Mouse (Mus musculus) olfactory bulb, adult 2 months (tissue): ENCODE results near the gene Pbxip1. TPM values are rescaled to one million over a fixed set of nuclear protein-coding genes. Genes with fewer than 3 reads are reported as not detected.
A peak's percentile ranks its signal among the peaks of the same experiment; 100 is the strongest.

Source experiments
- H3K27ac ChIP-seq: fragments of 200-500 bp; 2 replicates; pipeline ENCODE4 v1.5.1; 2012; ENCODE audit warnings: low read depth, low read length; ENCODE audit not compliant: insufficient read depth
- H3K4me1 ChIP-seq: fragments of 200-500 bp; 2 replicates; pipeline ENCODE4 v1.6.1; 2012; ENCODE audit warnings: low read length; ENCODE audit not compliant: control insufficient read depth, insufficient read depth
- H3K4me3 ChIP-seq: fragments of 200-500 bp; 2 replicates; pipeline ENCODE4 v1.5.1; 2012; ENCODE audit warnings: mild to moderate bottlenecking, low read depth, low read length, moderate library complexity; ENCODE audit not compliant: insufficient read depth
- CTCF ChIP-seq: fragments of 200-500 bp; IDR thresholded peaks from 2 replicates; pipeline ENCODE4 v1.5.1; 2012; ENCODE audit warnings: low read depth, mild to moderate bottlenecking, low read length, moderate library complexity; ENCODE audit not compliant: insufficient read depth
- POLR2A ChIP-seq: fragments of 200-500 bp; IDR thresholded peaks from 2 replicates; pipeline ENCODE4 v1.6.1; 2012; ENCODE audit warnings: mild to moderate bottlenecking, low read depth, low read length, moderate library complexity; ENCODE audit not compliant: insufficient read depth
- whole genome bisulfite sequencing: fragments of 180-500 bp; shearing (Covaris S2); methylation state at CpG from one replicate; pipeline ENCODE4 v1.1.7; 2018; 5-methylcytosine and 5-hydroxymethylcytosine counted together
- polyA plus RNA-seq: library from polyadenylated mRNA; stranded (reverse); fragments of >200 nt; gene quantifications from 2 replicates; pipeline ENCODE4 v1.2.4, GENCODE M21; 2012; ENCODE audit warnings: low replicate concordance; ENCODE audit not compliant: missing spikeins, insufficient read depth, insufficient read length

The Pbxip1 gene
- polyA plus RNA-seq, 1 experiment = not detected

DNA sequence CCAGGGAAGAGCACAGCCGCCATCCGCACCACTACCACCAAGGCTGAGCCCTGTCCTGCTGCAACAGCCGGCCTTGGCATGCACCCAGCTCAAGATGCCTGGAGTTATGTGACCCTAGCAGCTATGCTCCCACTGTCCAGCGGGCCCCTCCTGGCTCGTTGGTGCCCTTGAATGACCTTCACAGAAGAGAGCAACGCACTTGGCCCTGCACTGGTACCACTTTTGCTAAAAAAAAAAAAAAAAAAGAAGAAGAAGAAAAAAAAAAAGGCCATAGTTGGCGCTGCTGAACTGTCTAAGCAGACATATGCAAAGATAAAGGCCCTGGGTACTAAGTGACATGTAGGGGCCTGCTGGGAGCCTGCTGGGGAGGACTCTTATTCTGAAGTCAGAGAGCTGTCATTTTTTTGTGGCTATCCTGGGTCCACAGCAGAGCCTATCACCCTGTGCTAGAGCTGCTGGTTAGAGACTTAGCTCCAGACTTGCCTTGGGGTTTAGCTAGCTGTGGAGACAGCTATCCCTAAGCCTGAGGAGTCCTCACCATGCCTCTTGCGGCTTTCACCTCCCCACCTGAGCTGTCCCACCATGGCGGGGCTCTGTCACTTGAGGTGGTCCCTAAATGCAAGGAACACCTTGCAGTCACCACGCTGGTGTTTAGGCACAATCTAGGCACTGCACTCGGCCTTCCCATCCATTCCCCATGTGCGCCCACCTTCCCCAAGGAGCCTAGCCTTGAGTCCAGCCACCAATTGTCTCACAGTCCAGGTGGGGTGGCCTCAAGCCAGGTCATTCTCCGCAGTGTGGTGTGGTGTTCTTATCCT lies 12.4 kb downstream of the Pbxip1 start:
- TF ChIP-seq CTCF (no peak), POLR2A (no peak)
- H3K4me1 ChIP-seq = peaks cover 8% of the 10 kb centered on the region
- WGBS = 67% methylated on average over 13 of the region's 13 CpGs
- no peak overlapping the region for H3K27ac ChIP-seq
- no peak overlapping the region for H3K4me3 ChIP-seq

- Histone ChIP-seq H3K4me1 (peaks cover 8% of the 10 kb centered on the region), H3K4me3 (no peak overlapping the region), H3K27ac (no peak overlapping the region)
- TF ChIP-seq CTCF (peak; percentile 67; the same call in 1 of the 2 replicates), POLR2A (no peak)
- 27% methylated on average over 7 of the region's 7 CpGs for WGBS
These were observed 13.0 kb downstream of the Pbxip1 start for GRCm38 (mm10) chr3:89449541-89449940.

DNA sequence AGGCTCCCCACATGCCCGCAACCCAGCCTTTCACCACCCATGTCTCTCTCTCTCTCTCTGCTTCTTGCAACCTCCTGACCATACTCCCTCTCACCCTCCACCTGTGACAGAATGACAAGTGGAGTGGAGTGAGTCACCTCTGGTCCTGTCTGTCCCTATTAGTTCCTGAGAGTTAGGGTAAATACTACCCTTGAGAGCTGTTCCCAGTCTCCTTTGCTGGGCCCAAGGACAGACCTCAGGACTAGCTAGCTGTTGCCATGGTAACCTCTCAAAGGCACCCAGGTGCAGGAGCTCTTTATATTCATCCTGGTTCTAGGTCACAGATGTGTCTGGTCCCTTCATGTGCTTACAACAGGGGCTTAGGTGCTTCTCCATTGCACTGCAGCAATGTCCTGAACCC lies 15.4 kb downstream of the Pbxip1 start:
- no peak overlapping the region for H3K4me3 ChIP-seq
- H3K4me1 ChIP-seq = peaks cover 8% of the 10 kb centered on the region
- whole genome bisulfite sequencing = 100% methylated on average over 1 of the region's 1 CpGs
- TF ChIP-seq CTCF (no peak), POLR2A (no peak)
- no peak overlapping the region for H3K27ac ChIP-seq

- 73% methylated on average over 10 of the region's 10 CpGs for WGBS
- TF ChIP-seq CTCF (no peak), POLR2A (no peak)
- H3K27ac ChIP-seq = no peak within 1 kb of the TSS
- no peak within 1 kb of the TSS for H3K4me3 ChIP-seq
- H3K4me1 ChIP-seq = peaks cover 10% of the 10 kb centered on the region
These were observed 18.1 kb downstream of the Pbxip1 start, which contains the start of gene Pmvk for GRCm38 (mm10) chr3:89454401-89455177. Gene Pmvk (plus strand): TSS chr3:89454541.

GRCm38 (mm10) chr3:89455786-89456285 lies 19.3 kb downstream of the Pbxip1 start:
- no peak for TF ChIP-seq POLR2A
- no peak for TF ChIP-seq CTCF
- 92% methylated on average over 1 of the region's 1 CpGs for WGBS

GRCm38 (mm10) chr3:89456726-89457665 lies 20.5 kb downstream of the Pbxip1 start:
- WGBS = 36% methylated on average over 10 of the region's 10 CpGs
- Histone ChIP-seq H3K4me3 (no peak overlapping the region), H3K4me1 (peaks cover 9% of the 10 kb centered on the region; the same call in 1 of the 2 replicates), H3K27ac (no peak overlapping the region)
- TF ChIP-seq POLR2A = no peak
- TF ChIP-seq CTCF = peak; percentile 47; the same call in 1 of the 2 replicates

More at GRCm38 (mm10) chr3:89455786-89456285, 19.3 kb downstream of the Pbxip1 start:
- H3K4me1 ChIP-seq = peaks cover 17% of the 10 kb centered on the region
- no peak overlapping the region for H3K27ac ChIP-seq
- no peak overlapping the region for H3K4me3 ChIP-seq

GRCm38 (mm10) chr3:89458372-89458964 lies 22.0 kb downstream of the Pbxip1 start:
- Histone ChIP-seq H3K4me1 (peaks cover 9% of the 10 kb centered on the region; the same call in 1 of the 2 replicates), H3K27ac (0 out of 2 replicates have a peak overlapping the region, but pooled peaks have one; percentile 20), H3K4me3 (peak overlapping the region; percentile 80)
- TF ChIP-seq CTCF (no peak), POLR2A (no peak)
- WGBS = 34% methylated on average over 13 of the region's 13 CpGs
